Mouse (Mus musculus): ENCODE results near the gene Man2a2. TPM values are rescaled to one million over a fixed set of nuclear protein-coding genes. Genes with fewer than 3 reads are reported as not detected.

The Man2a2 gene
- polyA plus RNA-seq, 1 experiment from 2014 or later: 30.9 TPM

GRCm38 (mm10) chr7:80406186-80406585 lies 35.0 kb upstream of the Man2a2 start:
- ATAC-seq (ENCODE audit: low FRiP score): no peak
- H3K9ac ChIP-seq: no peak overlapping the region
- H3K4me1 ChIP-seq: peaks cover 7% of the 10 kb centered on the region
- no peak overlapping the region for H3K27ac ChIP-seq
- H3K9me3 ChIP-seq (replicated peaks): no peaks in the 10 kb centered on the region
- peaks cover 17% of the 10 kb centered on the region for H3K27me3 ChIP-seq
- H3K4me2 ChIP-seq (replicated peaks): no peak overlapping the region
- H3K36me3 ChIP-seq: no peaks in the 10 kb centered on the region
- 81% methylated on average over 3 of the region's 3 CpGs for WGBS
- H3K4me3 ChIP-seq: no peak overlapping the region

GRCm38 (mm10) chr7:80405188-80405695 lies 34.1 kb upstream of the Man2a2 start, which contains the start of gene Furin:
Furin (minus strand) TSS chr7:80405436.
- WGBS: 73% methylated on average over 9 of the region's 9 CpGs
- Histone ChIP-seq H3K4me1 (peaks cover 16% of the 10 kb centered on the region), H3K36me3 (no peaks in the 10 kb centered on the region), H3K4me2 (replicated peaks) (no peak within 1 kb of the TSS), H3K27ac (no peak within 1 kb of the TSS), H3K4me3 (no peak within 1 kb of the TSS), H3K27me3 (peaks cover 17% of the 10 kb centered on the region), H3K9me3 (replicated peaks) (no peaks in the 10 kb centered on the region), H3K9ac (no peak within 1 kb of the TSS)
- no peak for ATAC-seq (ENCODE audit: low FRiP score)

GRCm38 (mm10) chr7:80404101-80404894 lies 33.1 kb upstream of the Man2a2 start:
- no peak overlapping the region for H3K4me2 ChIP-seq (replicated peaks)
- no peaks in the 10 kb centered on the region for H3K9me3 ChIP-seq (replicated peaks)
- no peak overlapping the region for H3K4me3 ChIP-seq
- ATAC-seq (ENCODE audit: low FRiP score): no peak
- H3K27me3 ChIP-seq: peaks cover 17% of the 10 kb centered on the region
- H3K27ac ChIP-seq: no peak overlapping the region
- WGBS: 65% methylated on average over 7 of the region's 7 CpGs
- peaks cover 22% of the 10 kb centered on the region for H3K4me1 ChIP-seq
- no peaks in the 10 kb centered on the region for H3K36me3 ChIP-seq
- H3K9ac ChIP-seq: no peak overlapping the region

GRCm38 (mm10) chr7:80403551-80403950 lies 32.4 kb upstream of the Man2a2 start:
- Histone ChIP-seq H3K36me3 (no peaks in the 10 kb centered on the region), H3K4me1 (peaks cover 29% of the 10 kb centered on the region), H3K4me3 (no peak overlapping the region), H3K9me3 (replicated peaks) (no peaks in the 10 kb centered on the region), H3K9ac (no peak overlapping the region), H3K27ac (no peak overlapping the region), H3K4me2 (replicated peaks) (peak overlapping the region; percentile 90), H3K27me3 (peaks cover 17% of the 10 kb centered on the region)
- ATAC-seq (ENCODE audit: low FRiP score): no peak
- WGBS: 57% methylated on average over 9 of the region's 9 CpGs

GRCm38 (mm10) chr7:80402651-80403321 lies 31.6 kb upstream of the Man2a2 start:
- peaks cover 17% of the 10 kb centered on the region for H3K27me3 ChIP-seq
- no peaks in the 10 kb centered on the region for H3K36me3 ChIP-seq
- peak overlapping the region; percentile 90 for H3K4me2 ChIP-seq (replicated peaks)
- WGBS: 1% methylated on average over 32 of the region's 92 CpGs
- peaks cover 29% of the 10 kb centered on the region for H3K4me1 ChIP-seq
- ATAC-seq (ENCODE audit: low FRiP score): peak; percentile 79
- no peaks in the 10 kb centered on the region for H3K9me3 ChIP-seq (replicated peaks)
- H3K27ac ChIP-seq: peak overlapping the region; percentile 82
- H3K9ac ChIP-seq: peak overlapping the region; percentile 95
- H3K4me3 ChIP-seq: peak overlapping the region; percentile 94

GRCm38 (mm10) chr7:80401860-80402641 lies 30.9 kb upstream of the Man2a2 start:
- peaks cover 4% of the 10 kb centered on the region; the same call in 1 of the 2 replicates for H3K36me3 ChIP-seq
- peak; percentile 43 for ATAC-seq (ENCODE audit: low FRiP score)
- peak overlapping the region; percentile 94 for H3K4me3 ChIP-seq
- WGBS: under 1% methylated on average over 81 of the region's 102 CpGs
- H3K9me3 ChIP-seq (replicated peaks): no peaks in the 10 kb centered on the region
- H3K9ac ChIP-seq: peak overlapping the region; percentile 95
- peaks cover 29% of the 10 kb centered on the region for H3K4me1 ChIP-seq
- peak overlapping the region; percentile 90 for H3K4me2 ChIP-seq (replicated peaks)
- H3K27ac ChIP-seq: peak overlapping the region; percentile 82
- peaks cover 17% of the 10 kb centered on the region for H3K27me3 ChIP-seq

GRCm38 (mm10) chr7:80401041-80401859 lies 30.1 kb upstream of the Man2a2 start:
- H3K9ac ChIP-seq: peak overlapping the region; percentile 95
- peak overlapping the region; percentile 82; the same call in 1 of the 2 replicates for H3K27ac ChIP-seq
- ATAC-seq (ENCODE audit: low FRiP score): no peak
- no peaks in the 10 kb centered on the region for H3K9me3 ChIP-seq (replicated peaks)
- peak overlapping the region; percentile 90 for H3K4me2 ChIP-seq (replicated peaks)
- H3K36me3 ChIP-seq: peaks cover 11% of the 10 kb centered on the region; the same call in 1 of the 2 replicates
- WGBS: 22% methylated on average over 5 of the region's 5 CpGs
- H3K4me3 ChIP-seq: peak overlapping the region; percentile 94
- peaks cover 17% of the 10 kb centered on the region for H3K27me3 ChIP-seq
- H3K4me1 ChIP-seq: peaks cover 29% of the 10 kb centered on the region

GRCm38 (mm10) chr7:80400571-80400970 lies 29.4 kb upstream of the Man2a2 start:
- H3K4me1 ChIP-seq: peaks cover 29% of the 10 kb centered on the region
- H3K27me3 ChIP-seq: peaks cover 13% of the 10 kb centered on the region
- H3K9me3 ChIP-seq (replicated peaks): no peaks in the 10 kb centered on the region
- WGBS: 82% methylated on average over 6 of the region's 6 CpGs
- no peak overlapping the region for H3K4me3 ChIP-seq
- H3K36me3 ChIP-seq: peaks cover 11% of the 10 kb centered on the region; the same call in 1 of the 2 replicates
- peak overlapping the region; percentile 90; the same call in 1 of the 2 replicates for H3K4me2 ChIP-seq (replicated peaks)
- no peak overlapping the region for H3K27ac ChIP-seq
- ATAC-seq (ENCODE audit: low FRiP score): no peak
- H3K9ac ChIP-seq: 0 out of 2 replicates have a peak overlapping the region, but pooled peaks have one; percentile 15

- H3K4me1 ChIP-seq: peaks cover 29% of the 10 kb centered on the region
- no peak overlapping the region for H3K4me2 ChIP-seq (replicated peaks)
- H3K4me3 ChIP-seq: no peak overlapping the region
- H3K27ac ChIP-seq: no peak overlapping the region
- ATAC-seq (ENCODE audit: low FRiP score): no peak
- H3K9ac ChIP-seq: no peak overlapping the region; the same call in 1 of the 2 replicates
- peaks cover 13% of the 10 kb centered on the region for H3K36me3 ChIP-seq
- peaks cover 11% of the 10 kb centered on the region for H3K27me3 ChIP-seq
- H3K9me3 ChIP-seq (replicated peaks): no peaks in the 10 kb centered on the region
- 52% methylated on average over 5 of the region's 5 CpGs for WGBS
Observed at GRCm38 (mm10) chr7:80400099-80400498, 28.9 kb upstream of the Man2a2 start.

- peaks cover 5% of the 10 kb centered on the region for H3K27me3 ChIP-seq
- H3K4me2 ChIP-seq (replicated peaks): no peak overlapping the region
- H3K4me3 ChIP-seq: no peak overlapping the region
- H3K9ac ChIP-seq: no peak overlapping the region
- H3K4me1 ChIP-seq: peaks cover 29% of the 10 kb centered on the region
- no peak for ATAC-seq (ENCODE audit: low FRiP score)
- H3K36me3 ChIP-seq: peaks cover 22% of the 10 kb centered on the region
- H3K9me3 ChIP-seq (replicated peaks): no peaks in the 10 kb centered on the region
- H3K27ac ChIP-seq: no peak overlapping the region
- WGBS: 79% methylated on average over 9 of the region's 9 CpGs
Observed at GRCm38 (mm10) chr7:80398654-80399444, 27.7 kb upstream of the Man2a2 start.
